Mouse (Mus musculus) embryo, embryonic 11.5 days (tissue): ENCODE results near the gene Apobec2.
"Not testable (repeated sequence)": the region's sequence is repeated elsewhere in the genome, so short reads cannot be mapped to it uniquely, and the experiment has no call there.

Experiments used
- DNase-seq: peaks from one replicate; pipeline ENCODE4 v3.0.0-alpha.2; 2012; ENCODE audit warnings: low read depth, low spot score

Gene Apobec2

GRCm38 (mm10) chr17:48432158-48432980 is at the start of gene Apobec2:
Apobec2 (minus strand) TSS chr17:48432930.
- no peak for DNase-seq

GRCm38 (mm10) chr17:48479952-48480351 is 47.2 kb upstream of the Apobec2 start:
- no peak for DNase-seq

- DNase-seq: no peak
These were observed 42.7 kb upstream of the Apobec2 start for GRCm38 (mm10) chr17:48475444-48475843.

- DNase-seq: not testable (repeated sequence)
These were observed 41.6 kb upstream of the Apobec2 start for GRCm38 (mm10) chr17:48474282-48474681.

GRCm38 (mm10) chr17:48467395-48468231 is 34.9 kb upstream of the Apobec2 start:
- peak; percentile 72 for DNase-seq

GRCm38 (mm10) chr17:48466769-48467394 is 34.2 kb upstream of the Apobec2 start:
- DNase-seq: no peak

- no peak for DNase-seq
These were observed 30.7 kb upstream of the Apobec2 start for GRCm38 (mm10) chr17:48463391-48463790.

- no peak for DNase-seq
These were observed 29.4 kb upstream of the Apobec2 start for GRCm38 (mm10) chr17:48462096-48462495.

- no peak for DNase-seq
These were observed 25.4 kb upstream of the Apobec2 start for GRCm38 (mm10) chr17:48457971-48458653.

GRCm38 (mm10) chr17:48455955-48456354 is 23.2 kb upstream of the Apobec2 start:
- DNase-seq: no peak

GRCm38 (mm10) chr17:48454688-48455087 is 22.0 kb upstream of the Apobec2 start, which contains the start of gene Unc5cl:
Unc5cl (plus strand) TSS chr17:48454901.
- no peak for DNase-seq

GRCm38 (mm10) chr17:48454190-48454589 is 21.5 kb upstream of the Apobec2 start:
- DNase-seq: no peak

- no peak for DNase-seq
These were observed 20.8 kb upstream of the Apobec2 start for GRCm38 (mm10) chr17:48453489-48453888.

- no peak for DNase-seq
These were observed 19.2 kb upstream of the Apobec2 start for GRCm38 (mm10) chr17:48451753-48452444.

- DNase-seq: no peak
These were observed 18.6 kb upstream of the Apobec2 start, which contains the start of gene Tspo2 for GRCm38 (mm10) chr17:48451353-48451675. Tspo2 (minus strand) TSS chr17:48451522.

GRCm38 (mm10) chr17:48450666-48451352 is 18.1 kb upstream of the Apobec2 start:
- no peak for DNase-seq

- no peak for DNase-seq
These were observed 14.9 kb upstream of the Apobec2 start for GRCm38 (mm10) chr17:48447675-48448074.

- no peak for DNase-seq
These were observed 10.9 kb upstream of the Apobec2 start for GRCm38 (mm10) chr17:48443542-48444145.

- DNase-seq: no peak
These were observed 10.2 kb upstream of the Apobec2 start for GRCm38 (mm10) chr17:48442745-48443457.
